Mouse (Mus musculus) cerebellum, adult 9-10 months (tissue): ENCODE data around the gene Fgg.

Experiments
- DNase-seq: peaks from one replicate; pipeline ENCODE4 v3.0.0; 2022

Fgg gene

DNA sequence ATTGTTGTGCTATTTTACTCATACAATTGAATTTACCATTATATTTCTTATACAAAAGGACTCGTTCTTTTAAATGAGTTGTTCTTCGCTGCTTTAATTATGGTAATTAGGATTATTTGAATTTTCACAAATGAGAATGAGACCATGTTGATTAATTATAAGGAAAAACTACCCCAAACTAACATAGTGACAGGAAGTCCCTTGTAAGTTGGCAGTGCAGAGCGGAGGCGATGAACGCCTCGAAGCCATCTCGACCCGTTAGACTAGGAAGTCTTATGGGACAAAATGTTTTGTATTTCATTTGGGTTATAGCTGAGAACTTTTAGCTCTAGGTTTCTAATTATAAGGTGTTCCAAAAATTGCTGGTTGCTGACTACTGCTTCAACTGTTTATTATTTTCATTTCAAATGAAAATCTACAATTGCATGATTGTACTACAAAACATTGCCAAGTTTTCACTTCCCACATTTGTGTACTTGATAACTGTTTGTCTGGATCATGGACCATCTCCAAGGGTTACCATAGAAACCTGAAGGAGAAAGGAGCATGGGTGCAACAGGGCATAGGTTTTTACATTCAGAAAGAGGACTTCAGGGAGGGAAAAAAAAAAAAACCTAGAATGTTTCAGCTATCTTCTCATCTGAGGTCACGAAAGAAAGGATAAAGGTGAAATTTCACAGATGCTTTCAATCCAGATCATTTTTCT is 20.2 kb downstream of the Fgg start:
- no peak for DNase-seq

DNA sequence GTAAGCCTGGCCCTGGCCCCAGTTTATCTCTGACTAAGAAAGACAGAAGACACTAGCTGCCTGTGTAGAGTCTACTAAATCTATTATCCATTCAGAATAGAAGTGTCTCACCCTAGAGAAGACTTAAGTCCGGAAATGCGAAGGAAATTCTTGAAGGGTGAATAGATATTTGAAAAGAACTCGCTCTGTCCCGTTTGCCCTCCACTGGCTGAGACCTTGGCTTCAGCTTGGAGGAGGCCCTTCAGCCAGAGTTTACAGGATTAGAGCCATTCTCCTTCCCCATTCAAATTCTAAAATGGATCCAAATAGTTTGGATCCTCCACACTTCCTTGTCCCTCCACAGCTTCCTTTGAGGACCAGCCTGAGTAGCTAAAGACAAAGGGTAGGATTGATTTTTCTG is 22.8 kb downstream of the Fgg start:
- DNase-seq: no peak

DNA sequence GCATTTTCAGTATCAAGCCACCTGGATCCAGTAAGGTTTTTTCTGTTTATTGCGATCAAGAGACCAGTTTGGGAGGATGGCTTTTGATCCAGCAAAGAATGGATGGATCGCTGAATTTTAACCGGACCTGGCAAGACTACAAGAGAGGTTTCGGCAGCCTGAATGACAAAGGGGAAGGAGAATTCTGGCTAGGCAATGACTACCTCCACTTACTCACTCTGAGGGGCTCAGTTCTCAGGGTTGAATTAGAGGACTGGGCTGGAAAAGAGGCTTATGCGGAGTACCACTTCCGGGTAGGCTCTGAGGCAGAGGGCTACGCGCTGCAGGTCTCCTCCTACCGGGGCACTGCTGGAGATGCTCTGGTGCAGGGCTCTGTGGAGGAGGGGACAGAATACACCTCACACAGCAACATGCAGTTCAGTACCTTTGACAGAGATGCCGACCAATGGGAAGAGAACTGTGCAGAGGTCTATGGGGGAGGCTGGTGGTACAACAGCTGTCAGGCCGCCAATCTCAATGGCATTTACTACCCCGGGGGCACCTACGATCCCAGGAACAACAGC is 25.3 kb downstream of the Fgg start:
- no peak for DNase-seq

DNA sequence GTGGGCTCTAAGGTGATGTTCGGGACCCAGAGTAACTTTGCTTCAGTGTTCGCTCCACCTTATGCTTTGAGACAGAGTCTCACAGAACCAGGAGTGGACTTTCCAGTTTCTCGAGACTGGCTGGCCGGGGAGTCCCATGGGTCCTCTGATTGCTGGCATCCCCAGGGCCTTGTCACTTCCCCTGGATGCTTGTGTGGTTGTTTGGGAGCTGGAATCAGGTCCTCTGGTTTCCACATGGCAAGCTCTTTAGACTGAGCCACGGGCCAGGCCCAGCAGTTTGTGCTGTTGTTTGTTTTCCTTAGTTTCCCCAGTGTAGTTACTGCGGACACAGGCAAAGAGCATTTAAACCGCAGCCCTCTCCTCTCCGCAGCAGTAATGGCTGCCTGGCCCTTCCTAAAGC is 26.3 kb downstream of the Fgg start:
- no peak for DNase-seq

DNA sequence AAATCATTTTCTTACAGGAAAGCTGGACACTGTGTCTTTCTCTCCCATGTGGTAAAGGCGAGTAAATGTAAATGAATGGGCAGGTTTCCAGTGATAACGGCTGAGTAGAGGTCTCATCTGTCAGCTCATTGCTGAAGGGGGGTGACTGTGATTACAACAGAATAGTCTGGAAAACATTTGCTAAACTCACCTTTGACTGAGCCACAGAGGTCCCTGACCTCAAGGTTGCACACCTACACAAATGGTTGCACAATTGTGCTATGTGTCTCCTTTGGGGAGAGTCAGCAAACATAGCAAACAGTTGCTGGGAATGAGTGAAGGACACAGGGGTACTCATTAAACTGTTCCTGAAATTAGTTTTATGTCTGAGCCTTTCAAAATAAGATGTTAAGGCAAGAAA is 31.3 kb downstream of the Fgg start:
- no peak for DNase-seq

DNA sequence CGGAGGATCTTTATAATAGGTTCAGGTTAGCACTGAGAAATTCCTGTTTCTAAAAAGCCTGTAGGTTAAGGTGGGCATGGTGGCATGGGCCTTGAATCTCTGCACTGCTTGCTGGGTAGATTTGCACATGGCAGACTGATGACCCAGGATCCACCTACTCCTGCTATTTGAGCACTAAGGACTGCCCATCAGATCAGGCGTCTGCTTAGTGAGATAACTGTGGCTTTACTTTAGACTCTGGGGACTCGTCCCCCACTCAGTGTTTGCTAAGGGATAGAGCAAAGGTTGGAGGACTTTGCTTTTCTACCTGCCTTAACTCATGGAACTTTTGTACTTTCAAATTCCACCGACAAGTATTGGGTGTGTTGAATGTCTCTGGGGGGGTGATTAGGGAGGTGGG is 32.1 kb downstream of the Fgg start:
- no peak for DNase-seq

DNA sequence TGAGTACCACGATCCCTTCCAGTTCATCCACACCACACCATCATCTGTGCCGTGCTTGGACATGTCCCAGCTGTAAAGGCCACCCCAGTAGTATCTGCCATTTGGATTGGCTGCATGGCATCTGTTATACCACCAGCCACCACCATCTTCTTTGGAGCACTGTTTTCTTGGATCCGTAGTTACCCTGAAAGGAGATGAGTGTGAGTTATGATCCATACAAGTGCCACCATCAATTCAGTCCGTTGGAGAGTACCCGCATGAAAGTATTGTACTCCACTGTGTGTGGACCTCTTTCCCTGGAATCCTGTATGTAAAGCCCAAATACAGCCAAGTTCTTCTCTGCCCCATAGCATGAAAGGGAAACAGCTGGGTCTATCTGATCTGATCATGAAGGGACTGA is 34.9 kb downstream of the Fgg start:
- no peak for DNase-seq

DNA sequence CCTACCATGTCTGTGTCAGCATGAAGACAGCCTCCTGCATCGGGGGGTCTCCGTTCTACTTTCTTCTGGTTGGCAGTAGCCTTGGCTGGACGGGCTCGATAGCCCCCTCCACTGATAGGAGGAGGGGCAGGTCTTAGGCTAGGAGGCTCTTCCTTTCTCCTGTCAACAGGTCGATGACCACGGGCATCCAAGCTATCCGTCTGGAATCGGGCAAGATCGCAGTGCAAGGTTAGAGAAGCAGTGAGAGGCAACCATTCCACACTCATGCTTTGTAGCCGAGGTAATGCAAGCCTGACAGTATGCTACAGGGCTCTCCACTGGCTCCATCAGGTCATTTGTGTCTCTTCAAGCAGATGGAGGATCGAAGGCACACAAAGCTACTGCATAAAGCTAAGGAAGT is 39.1 kb downstream of the Fgg start:
- no peak for DNase-seq

DNA sequence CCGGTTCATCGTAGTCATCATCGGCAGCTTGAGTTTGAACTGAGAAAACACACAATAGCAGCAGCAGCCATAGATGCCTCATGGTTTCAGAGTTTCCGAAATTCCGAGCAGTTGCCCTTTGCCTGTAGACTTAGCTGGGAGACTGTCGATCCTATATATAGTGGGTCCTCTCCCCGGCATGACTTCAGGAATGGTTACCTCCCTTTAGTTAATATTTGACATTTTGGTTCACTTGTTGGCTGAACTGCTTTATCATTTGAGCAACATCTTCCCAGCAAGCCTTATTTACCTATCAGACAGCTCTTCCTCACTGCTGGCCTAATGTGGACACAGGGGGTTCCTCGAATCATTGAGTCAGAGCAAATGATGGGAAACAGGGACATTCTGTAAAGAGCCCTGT is 42.2 kb downstream of the Fgg start, which contains the start of gene Fgb:
Gene Fgb (minus strand): TSS at position 184 of the 400 bp plus-strand sequence.
- DNase-seq: no peak

DNA sequence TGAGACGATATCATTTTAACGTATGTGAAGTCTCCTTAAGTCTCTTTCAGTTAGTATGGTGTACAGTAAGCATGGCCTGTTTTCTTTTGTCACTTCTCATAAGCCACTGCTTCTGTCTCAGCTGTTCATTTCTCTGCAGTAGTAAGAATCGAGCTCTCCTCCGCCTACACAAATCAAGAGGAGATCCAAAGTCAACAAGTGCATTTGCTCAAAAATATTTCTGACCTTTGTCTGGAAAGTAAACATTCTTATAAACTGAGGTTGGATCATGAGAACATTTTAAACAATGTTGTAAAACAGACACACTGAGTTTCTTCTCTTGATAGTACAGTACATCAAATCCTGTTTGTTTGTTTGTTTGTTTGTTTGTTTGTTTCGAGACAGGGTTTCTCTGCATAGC is 43.1 kb downstream of the Fgg start:
- no peak for DNase-seq

DNA sequence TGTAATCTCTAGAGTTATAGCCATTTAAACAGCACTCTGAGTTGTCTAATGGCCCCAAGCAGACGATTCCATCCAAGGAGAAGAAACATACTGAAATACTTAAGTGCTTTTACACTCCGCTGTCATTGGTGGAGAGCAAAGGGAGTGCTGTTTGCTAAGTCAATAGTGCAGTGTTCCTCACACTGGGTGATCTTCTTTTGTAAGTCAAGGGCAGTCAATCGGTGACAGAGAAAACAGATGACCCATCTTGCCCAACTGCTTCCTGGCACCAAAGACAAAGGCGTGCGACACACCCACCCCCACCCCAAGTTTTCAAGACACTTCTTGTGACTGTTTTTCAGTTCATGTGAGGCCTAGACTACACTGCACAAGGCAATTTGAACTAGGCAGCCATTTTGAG is 44.6 kb downstream of the Fgg start:
- DNase-seq: no peak

DNA sequence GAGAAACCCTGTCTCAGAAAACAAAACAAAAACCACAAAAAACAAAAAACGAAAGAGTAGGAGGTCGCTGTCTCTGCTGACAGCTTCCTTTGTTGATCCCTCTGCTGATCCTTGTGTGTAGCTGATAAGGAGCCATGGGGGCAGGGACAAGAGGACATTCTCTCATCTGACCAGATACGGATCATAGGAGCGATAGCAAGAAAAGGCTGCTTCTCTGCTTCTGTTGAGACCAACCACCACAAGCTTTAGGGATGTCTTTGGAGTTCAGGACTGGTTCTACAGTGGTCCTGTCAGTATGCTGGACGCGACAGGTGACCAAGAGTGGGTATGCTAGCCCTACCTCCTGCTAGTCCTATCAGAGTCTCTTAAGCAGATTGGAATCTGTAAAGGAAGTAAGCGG is 45.6 kb downstream of the Fgg start:
- DNase-seq: peak; percentile 11

DNA sequence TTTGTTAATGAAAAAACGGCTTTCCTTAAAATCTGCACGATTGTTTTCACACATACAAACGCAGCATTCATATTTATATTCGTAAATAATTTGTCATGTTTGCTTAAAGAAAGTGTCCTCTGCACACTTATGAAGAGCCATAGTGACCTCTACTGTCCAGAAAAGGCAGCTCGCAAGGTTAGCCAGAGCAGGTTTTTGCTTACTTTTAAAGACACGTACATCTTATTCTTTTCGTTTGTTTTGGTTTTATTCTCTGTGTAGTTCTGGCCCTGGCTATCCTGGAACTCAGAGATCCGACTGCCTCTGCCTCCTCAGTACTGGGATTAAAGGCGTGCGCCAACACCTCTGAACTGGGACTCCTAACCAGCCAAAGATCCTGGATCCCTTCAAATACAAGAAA is 46.2 kb downstream of the Fgg start:
- DNase-seq: peak; percentile 38

DNA sequence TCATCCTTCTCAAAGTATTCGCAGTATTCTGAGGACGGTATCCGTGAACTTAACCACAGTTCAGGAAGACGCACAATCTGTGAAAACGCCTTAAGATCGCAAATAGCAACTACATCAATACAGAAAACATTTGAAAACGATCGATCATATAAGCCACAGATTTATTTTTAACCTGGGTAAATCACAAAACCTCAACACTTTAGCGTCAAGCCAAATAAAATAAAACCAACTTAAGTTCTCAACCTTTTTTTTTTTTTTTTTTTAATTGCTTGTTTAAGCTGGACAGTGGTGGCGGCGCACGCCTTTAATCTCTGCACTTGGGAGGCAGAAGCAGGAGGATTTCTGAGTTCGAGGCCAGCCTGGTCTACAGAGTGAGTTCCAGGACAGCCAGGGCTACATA is 47.2 kb downstream of the Fgg start:
- DNase-seq: no peak

DNA sequence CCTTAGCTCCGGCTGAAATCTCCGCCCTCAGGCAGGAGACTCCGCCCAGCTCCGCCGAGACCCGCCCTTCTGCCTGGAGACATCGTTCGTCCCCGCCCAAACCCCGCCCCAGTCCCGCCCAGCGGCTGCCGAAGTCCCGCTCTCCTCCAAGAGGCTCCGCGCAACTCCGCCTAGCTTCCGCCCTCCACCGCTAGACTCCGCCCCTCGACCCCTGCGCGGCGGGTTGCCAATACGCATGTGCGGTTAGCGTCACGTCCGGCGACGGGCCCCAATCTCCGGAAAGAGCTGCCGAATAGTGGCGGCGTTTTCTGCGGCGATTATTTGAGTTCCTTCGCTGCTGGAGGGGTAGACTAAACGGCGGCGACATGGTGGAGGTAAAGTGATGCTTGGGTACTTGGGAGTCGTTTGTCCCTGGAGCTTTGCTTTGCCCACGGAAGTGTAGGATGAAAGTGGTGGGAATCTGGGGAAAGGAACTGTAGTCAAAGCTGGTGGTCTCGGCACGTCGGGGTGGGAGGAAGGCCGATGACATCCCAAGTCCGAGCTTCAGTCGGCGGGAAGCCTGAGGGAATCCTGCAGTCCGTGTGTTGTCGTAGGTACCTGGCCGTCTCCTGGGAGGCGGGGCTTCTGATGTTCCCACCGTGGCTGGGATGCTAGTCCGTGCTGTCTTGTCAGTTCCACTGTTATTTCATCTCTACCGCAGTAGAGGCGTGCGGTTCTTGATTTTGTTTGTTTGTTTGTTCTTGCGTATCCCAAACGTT is 47.9 kb downstream of the Fgg start, which contains the start of gene Plrg1:
Gene Plrg1 (plus strand): TSS at position 242 of the 758 bp plus-strand sequence.
- peak; percentile 98 for DNase-seq

DNA sequence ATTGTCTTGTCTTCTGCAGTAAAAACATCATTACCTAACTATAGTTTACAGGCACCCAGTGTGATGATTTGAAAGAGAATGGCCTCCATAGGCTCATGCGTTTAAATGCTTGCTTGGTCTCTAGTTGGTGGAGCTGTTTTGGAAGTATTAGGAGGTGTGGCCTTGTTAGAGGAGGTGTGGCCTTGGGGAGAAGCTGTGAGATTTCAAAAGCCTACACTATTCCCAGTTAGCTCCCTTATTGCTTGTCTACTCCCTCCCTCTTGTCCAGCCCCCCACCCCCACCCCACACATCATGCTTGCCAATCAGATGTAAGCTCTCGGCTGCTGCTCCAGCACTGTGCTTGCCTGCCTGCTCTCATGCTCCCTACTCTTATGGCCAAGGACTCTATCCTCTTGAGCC is 49.5 kb downstream of the Fgg start:
- DNase-seq: no peak
